Mouse (Mus musculus): ENCODE data around the gene Chadl. TPM values are rescaled to one million over a fixed set of nuclear protein-coding genes. Genes with fewer than 3 reads are reported as not detected.

Gene Chadl
- polyA plus RNA-seq, 1 experiment, result 1.7 TPM

DNA sequence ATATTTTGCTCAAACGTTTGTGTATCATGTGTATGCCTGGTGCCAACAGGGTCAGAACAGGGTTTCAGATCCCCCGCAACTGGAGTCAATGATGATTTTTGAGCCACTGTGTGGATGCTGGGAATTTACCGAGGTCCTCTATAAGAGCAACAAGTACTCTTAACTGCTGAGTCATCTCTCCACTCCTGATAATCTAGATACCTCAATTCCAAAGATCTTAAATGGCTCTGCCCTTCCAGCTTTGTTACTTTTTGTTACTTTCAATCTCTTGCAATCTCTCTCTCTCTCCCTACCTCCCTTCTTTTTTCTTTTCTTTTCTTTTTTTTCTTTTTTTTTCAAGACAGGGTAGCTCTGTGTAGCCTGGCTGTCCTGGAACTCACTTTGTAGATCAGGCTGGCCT is 38.0 kb upstream of the Chadl start:
- TF ChIP-seq POLR2A (IDR thresholded peaks at IDR 0.05; ENCODE audit: control insufficient read depth, extremely low read depth, insufficient read depth, low read length, poor library complexity), result no peak
- no peak for TF ChIP-seq CTCF (IDR thresholded peaks at IDR 0.05; ENCODE audit: borderline replicate concordance, control insufficient read depth, extremely low read depth, insufficient read depth, low read length, poor library complexity)
- Histone ChIP-seq H3K36me3 (ENCODE audit: control insufficient read depth, insufficient read depth, low read length) (no peaks in the 10 kb centered on the region), H3K27ac (ENCODE audit: control insufficient read depth, insufficient read depth, low read length) (no peak overlapping the region), H3K4me1 (replicated peaks; ENCODE audit: control insufficient read depth, insufficient read depth, low read length) (0 out of 2 replicates have a peak, but pooled peaks cover 3% of the 10 kb centered on the region), H3K27me3 (ENCODE audit: control insufficient read depth, insufficient read depth, low read length) (no peaks in the 10 kb centered on the region), H3K4me3 (ENCODE audit: control insufficient read depth, insufficient read depth, low read length) (no peak overlapping the region)
- no peak for DNase-seq
- 47% methylated on average over 3 of the region's 3 CpGs for WGBS

DNA sequence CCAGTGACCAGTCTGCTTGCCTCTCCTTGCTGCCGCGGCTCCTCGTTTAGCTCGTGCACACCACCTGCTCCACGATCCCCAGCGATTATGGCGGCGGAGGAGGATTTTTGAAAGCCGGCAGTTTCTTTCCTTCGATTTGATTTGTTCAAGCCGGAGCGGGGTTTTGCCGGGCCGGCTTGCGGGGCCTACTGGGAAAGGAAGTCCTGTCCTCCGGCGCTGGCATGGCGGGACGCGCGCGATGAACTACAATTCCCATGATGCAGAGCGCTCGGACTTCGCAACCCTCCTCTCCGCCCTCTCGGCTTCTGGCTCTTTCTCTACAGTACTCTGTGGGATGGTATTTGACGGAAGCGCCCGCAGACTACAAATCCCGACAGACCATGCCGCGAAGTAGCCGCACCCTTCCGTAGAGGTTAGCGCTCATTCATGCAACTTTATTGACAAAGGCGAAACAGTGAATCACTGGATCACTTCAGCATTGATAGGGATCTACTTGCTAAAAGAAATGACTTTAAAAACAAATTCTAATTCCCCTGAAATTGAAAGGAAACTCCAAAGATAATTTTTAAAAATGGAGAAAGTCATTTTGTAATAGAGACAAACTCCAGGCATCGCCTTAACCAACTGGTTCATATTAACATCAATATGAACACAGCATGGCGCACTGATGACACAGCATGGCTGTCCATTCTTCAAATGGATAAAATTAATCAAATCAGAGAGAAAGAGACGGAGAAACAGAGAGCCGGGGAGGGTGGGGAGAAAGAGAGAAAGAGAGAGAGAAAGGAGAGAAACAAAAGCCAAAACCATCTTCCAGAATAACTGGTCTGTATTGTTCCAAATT is 32.9 kb upstream of the Chadl start:
- Histone ChIP-seq H3K4me3 (ENCODE audit: control insufficient read depth, insufficient read depth, low read length) (peak overlapping the region; percentile 74), H3K36me3 (ENCODE audit: control insufficient read depth, insufficient read depth, low read length) (no peaks in the 10 kb centered on the region), H3K4me1 (replicated peaks; ENCODE audit: control insufficient read depth, insufficient read depth, low read length) (peaks cover 7% of the 10 kb centered on the region), H3K27me3 (ENCODE audit: control insufficient read depth, insufficient read depth, low read length) (no peaks in the 10 kb centered on the region), H3K27ac (ENCODE audit: control insufficient read depth, insufficient read depth, low read length) (no peak overlapping the region)
- 6% methylated on average over 41 of the region's 41 CpGs for WGBS
- peak; percentile 97 for DNase-seq
- no peak for TF ChIP-seq CTCF (IDR thresholded peaks at IDR 0.05; ENCODE audit: borderline replicate concordance, control insufficient read depth, extremely low read depth, insufficient read depth, low read length, poor library complexity)
- peak; percentile 76 for TF ChIP-seq POLR2A (IDR thresholded peaks at IDR 0.05; ENCODE audit: control insufficient read depth, extremely low read depth, insufficient read depth, low read length, poor library complexity)

DNA sequence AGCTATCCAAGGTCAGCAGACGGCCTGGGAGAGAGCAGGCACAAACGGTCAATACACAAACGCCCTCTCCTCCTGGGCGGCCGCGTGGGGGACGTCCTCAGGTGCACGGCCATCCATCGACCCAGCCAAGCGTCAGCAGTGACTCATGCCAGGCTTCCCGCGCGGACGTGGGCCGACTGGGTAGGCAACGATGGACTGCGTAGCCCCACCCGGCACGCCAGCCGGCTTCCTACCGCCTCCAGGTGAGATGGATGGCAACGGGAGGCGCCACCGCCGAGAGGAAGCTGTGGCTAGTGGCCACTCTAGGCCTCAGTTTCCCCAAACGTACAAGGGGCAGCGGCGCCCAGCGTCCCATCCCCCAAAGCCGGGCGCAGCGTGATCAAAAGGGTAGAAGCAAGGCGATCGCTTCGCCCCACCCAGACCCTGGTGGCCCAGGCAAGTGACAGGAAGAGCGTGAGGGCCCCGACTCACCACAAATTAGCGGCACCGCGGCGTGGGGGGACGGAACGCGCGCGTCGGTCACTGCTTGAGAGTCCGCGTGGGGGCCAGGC is 32.2 kb upstream of the Chadl start:
- H3K4me3 ChIP-seq (ENCODE audit: control insufficient read depth, insufficient read depth, low read length), result peak overlapping the region; percentile 74
- peaks cover 7% of the 10 kb centered on the region for H3K4me1 ChIP-seq (replicated peaks; ENCODE audit: control insufficient read depth, insufficient read depth, low read length)
- H3K27me3 ChIP-seq (ENCODE audit: control insufficient read depth, insufficient read depth, low read length), result no peaks in the 10 kb centered on the region
- 1% methylated on average over 49 of the region's 49 CpGs for WGBS
- no peak overlapping the region for H3K27ac ChIP-seq (ENCODE audit: control insufficient read depth, insufficient read depth, low read length)
- H3K36me3 ChIP-seq (ENCODE audit: control insufficient read depth, insufficient read depth, low read length), result no peaks in the 10 kb centered on the region
- DNase-seq, result no peak
- 0 out of 2 replicates have a peak, but pooled peaks have one; percentile 1 for TF ChIP-seq CTCF (IDR thresholded peaks at IDR 0.05; ENCODE audit: borderline replicate concordance, control insufficient read depth, extremely low read depth, insufficient read depth, low read length, poor library complexity)
- TF ChIP-seq POLR2A (IDR thresholded peaks at IDR 0.05; ENCODE audit: control insufficient read depth, extremely low read depth, insufficient read depth, low read length, poor library complexity), result no peak

- Histone ChIP-seq H3K36me3 (ENCODE audit: control insufficient read depth, insufficient read depth, low read length) (peaks cover 29% of the 10 kb centered on the region), H3K27ac (ENCODE audit: control insufficient read depth, insufficient read depth, low read length) (no peak overlapping the region), H3K4me3 (ENCODE audit: control insufficient read depth, insufficient read depth, low read length) (no peak overlapping the region), H3K27me3 (ENCODE audit: control insufficient read depth, insufficient read depth, low read length) (no peaks in the 10 kb centered on the region), H3K4me1 (replicated peaks; ENCODE audit: control insufficient read depth, insufficient read depth, low read length) (peaks cover 7% of the 10 kb centered on the region)
- 96% methylated on average over 8 of the region's 8 CpGs for WGBS
- TF ChIP-seq POLR2A (IDR thresholded peaks at IDR 0.05; ENCODE audit: control insufficient read depth, extremely low read depth, insufficient read depth, low read length, poor library complexity) (no peak), CTCF (IDR thresholded peaks at IDR 0.05; ENCODE audit: borderline replicate concordance, control insufficient read depth, extremely low read depth, insufficient read depth, low read length, poor library complexity) (no peak)
- no peak for DNase-seq
Measured at GRCm38 (mm10) chr15:81725965-81726364, 28.9 kb upstream of the Chadl start.

- Histone ChIP-seq H3K4me1 (replicated peaks; ENCODE audit: control insufficient read depth, insufficient read depth, low read length) (peaks cover 2% of the 10 kb centered on the region), H3K27me3 (ENCODE audit: control insufficient read depth, insufficient read depth, low read length) (no peaks in the 10 kb centered on the region), H3K4me3 (ENCODE audit: control insufficient read depth, insufficient read depth, low read length) (no peak overlapping the region), H3K27ac (ENCODE audit: control insufficient read depth, insufficient read depth, low read length) (no peak overlapping the region), H3K36me3 (ENCODE audit: control insufficient read depth, insufficient read depth, low read length) (peaks cover 52% of the 10 kb centered on the region)
- TF ChIP-seq POLR2A (IDR thresholded peaks at IDR 0.05; ENCODE audit: control insufficient read depth, extremely low read depth, insufficient read depth, low read length, poor library complexity), result no peak
- no peak for TF ChIP-seq CTCF (IDR thresholded peaks at IDR 0.05; ENCODE audit: borderline replicate concordance, control insufficient read depth, extremely low read depth, insufficient read depth, low read length, poor library complexity)
- DNase-seq, result no peak
- 91% methylated on average over 11 of the region's 11 CpGs for WGBS
Measured at GRCm38 (mm10) chr15:81723653-81724052, 26.6 kb upstream of the Chadl start.

- Histone ChIP-seq H3K4me1 (replicated peaks; ENCODE audit: control insufficient read depth, insufficient read depth, low read length) (no peaks in the 10 kb centered on the region), H3K27me3 (ENCODE audit: control insufficient read depth, insufficient read depth, low read length) (no peaks in the 10 kb centered on the region), H3K36me3 (ENCODE audit: control insufficient read depth, insufficient read depth, low read length) (peaks cover 65% of the 10 kb centered on the region), H3K4me3 (ENCODE audit: control insufficient read depth, insufficient read depth, low read length) (no peak overlapping the region), H3K27ac (ENCODE audit: control insufficient read depth, insufficient read depth, low read length) (no peak overlapping the region)
- WGBS, result 97% methylated on average over 5 of the region's 5 CpGs
- no peak for DNase-seq
- TF ChIP-seq CTCF (IDR thresholded peaks at IDR 0.05; ENCODE audit: borderline replicate concordance, control insufficient read depth, extremely low read depth, insufficient read depth, low read length, poor library complexity) (no peak), POLR2A (IDR thresholded peaks at IDR 0.05; ENCODE audit: control insufficient read depth, extremely low read depth, insufficient read depth, low read length, poor library complexity) (no peak)
Measured at GRCm38 (mm10) chr15:81722361-81722760, 25.3 kb upstream of the Chadl start.
